Comparison of ENCODE assay signal across 9 mouse cellular contexts in genomic region chr1:63213478-63214270, GRCm38 (mm10). TPM values are rescaled to one million over a fixed set of nuclear protein-coding genes. Genes with fewer than 3 reads are reported as not detected.
A peak's percentile ranks its signal among the peaks of the same experiment; 100 is the strongest.
DNase-seq lines count a peak whose midpoint lies in the region; ATAC-seq and TF ChIP-seq lines count a peak whose summit lies in the region.
"Had no signal": no experiment of that assay in that cellular context is flagged by ENCODE, and none has a peak within 500 bp of the region (broad histone marks: within the 10 kb centered on the region; RNA-seq: fewer than 3 reads in every experiment).

No protein-coding gene starts in this region.

- no peak for TF ChIP-seq CTCF in left cerebral cortex, adult 2 months (IDR thresholded peaks at IDR 0.05)
- TF ChIP-seq CTCF in thymus, adult 2 months (IDR thresholded peaks at IDR 0.05; ENCODE audit: borderline replicate concordance, control insufficient read depth, extremely low read depth, insufficient read depth, low read length, poor library complexity) = no peak

- DNase-seq in left cerebral cortex, adult 2 months (ENCODE audit: extremely low spot score in 1 of 2, low spot score in 2 of 2) = no peak
- DNase-seq in left cerebral cortex, postnatal 36 days (ENCODE audit: low spot score in 2 of 2) = no peak
- no peak for DNase-seq in cerebellum, adult 9-11 months
- no peak for DNase-seq in thymus, adult 2 months
- DNase-seq in thymus, postnatal 25 days = no peak

- no peak for ATAC-seq in embryonic facial prominence, embryonic 13.5 days (ENCODE audit: insufficient number of reproducible peaks, insufficient read depth, low FRiP score, low TSS enrichment, low read depth)
- peak; percentile 59; the same call in 1 of the 2 replicates for ATAC-seq in hindbrain, embryonic 13.5 days (ENCODE audit: low FRiP score)
- peak; percentile 54; the same call in 1 of the 2 replicates for ATAC-seq in neural tube, embryonic 14.5 days (ENCODE audit: low read depth)

- peak overlapping the region; percentile 31 for H3K4me3 ChIP-seq in left cerebral cortex, adult 2 months
- H3K4me3 ChIP-seq in embryonic facial prominence, embryonic 13.5 days = peak overlapping the region; percentile 10; the same call in 1 of the 2 replicates
- peak overlapping the region; percentile 21 for H3K4me3 ChIP-seq in hindbrain, embryonic 13.5 days
- peak overlapping the region; percentile 7; the same call in 1 of the 2 replicates for H3K4me3 ChIP-seq in neural tube, embryonic 14.5 days (ENCODE audit: low read depth, low read length)
- H3K4me3 ChIP-seq in thymus, adult 2 months (ENCODE audit: control insufficient read depth, insufficient read depth, low read length) = no peak overlapping the region

- H3K27ac ChIP-seq in left cerebral cortex, adult 2 months = peak overlapping the region; percentile 55; the same call in 1 of the 2 replicates
- no peak overlapping the region for H3K27ac ChIP-seq in embryonic facial prominence, embryonic 13.5 days
- peak overlapping the region; percentile 71 for H3K27ac ChIP-seq in hindbrain, embryonic 13.5 days
- H3K27ac ChIP-seq in neural tube, embryonic 14.5 days (ENCODE audit: low read depth, low read length) = no peak overlapping the region
- no peak overlapping the region for H3K27ac ChIP-seq in thymus, adult 2 months (ENCODE audit: control insufficient read depth, insufficient read depth, low read length)

- WGBS in embryonic facial prominence, embryonic 13.5 days = 16% methylated on average over 22 of the region's 22 CpGs
- WGBS in hindbrain, embryonic 13.5 days = 19% methylated on average over 22 of the region's 22 CpGs
- 19% methylated on average over 22 of the region's 22 CpGs for WGBS in neural tube, embryonic 14.5 days
- 45% methylated on average over 22 of the region's 22 CpGs for WGBS in thymus, adult 2 months

- H3K4me2 ChIP-seq in embryonic facial prominence, embryonic 13.5 days = peak overlapping the region; percentile 52
- peak overlapping the region; percentile 50 for H3K4me2 ChIP-seq in hindbrain, embryonic 13.5 days
- peak overlapping the region; percentile 29; the same call in 1 of the 2 replicates for H3K4me2 ChIP-seq in neural tube, embryonic 14.5 days (ENCODE audit: low read depth, low read length)

- intact Hi-C loops in left cerebral cortex, adult 2 months (cut with DNase I) = no loop called here
- intact Hi-C loops in left cerebral cortex, postnatal 36 days (cut with DNase I) = no loop called here

- H3K36me3 ChIP-seq in embryonic facial prominence, embryonic 13.5 days = no peaks in the 10 kb centered on the region
- no peaks in the 10 kb centered on the region for H3K36me3 ChIP-seq in hindbrain, embryonic 13.5 days
- H3K36me3 ChIP-seq in neural tube, embryonic 14.5 days (ENCODE audit: control insufficient read depth, insufficient read depth, low read length) = no peaks in the 10 kb centered on the region
- no peaks in the 10 kb centered on the region for H3K36me3 ChIP-seq in thymus, adult 2 months (ENCODE audit: control insufficient read depth, insufficient read depth, low read length)

- H3K9me3 ChIP-seq in embryonic facial prominence, embryonic 13.5 days = no peaks in the 10 kb centered on the region
- no peaks in the 10 kb centered on the region for H3K9me3 ChIP-seq in hindbrain, embryonic 13.5 days
- no peaks in the 10 kb centered on the region for H3K9me3 ChIP-seq in neural tube, embryonic 14.5 days (ENCODE audit: control insufficient read depth, low read length)

- peaks cover 10% of the 10 kb centered on the region; the same call in 1 of the 2 replicates for H3K27me3 ChIP-seq in embryonic facial prominence, embryonic 13.5 days
- H3K27me3 ChIP-seq in hindbrain, embryonic 13.5 days = no peaks in the 10 kb centered on the region
- no peaks in the 10 kb centered on the region for H3K27me3 ChIP-seq in neural tube, embryonic 14.5 days (ENCODE audit: control insufficient read depth, insufficient read depth, low read length)
- no peaks in the 10 kb centered on the region for H3K27me3 ChIP-seq in thymus, adult 2 months (ENCODE audit: control insufficient read depth, insufficient read depth, low read length)

- peaks cover 15% of the 10 kb centered on the region for H3K4me1 ChIP-seq in embryonic facial prominence, embryonic 13.5 days
- H3K4me1 ChIP-seq in hindbrain, embryonic 13.5 days (replicated peaks) = peaks cover 17% of the 10 kb centered on the region
- peaks cover 5% of the 10 kb centered on the region; the same call in 1 of the 2 replicates for H3K4me1 ChIP-seq in neural tube, embryonic 14.5 days (ENCODE audit: control insufficient read depth, insufficient read depth, low read length)
- no peaks in the 10 kb centered on the region for H3K4me1 ChIP-seq in thymus, adult 2 months (replicated peaks; ENCODE audit: control insufficient read depth, insufficient read depth, low read length)

- H3K9ac ChIP-seq in embryonic facial prominence, embryonic 13.5 days = 0 out of 2 replicates have a peak overlapping the region, but pooled peaks have one; percentile 16
- peak overlapping the region; percentile 58 for H3K9ac ChIP-seq in hindbrain, embryonic 13.5 days
- 0 out of 2 replicates have a peak overlapping the region, but pooled peaks have one; percentile 25 for H3K9ac ChIP-seq in neural tube, embryonic 14.5 days (replicated peaks; ENCODE audit: low read depth, low read length)

- TF ChIP-seq POLR2A in thymus, adult 2 months (IDR thresholded peaks at IDR 0.05; ENCODE audit: control insufficient read depth, extremely low read depth, insufficient read depth, low read length, poor library complexity) = no peak

RNA-seq across cellular contexts. Expression of gene Gpr1, which starts 0.7 kb away (rescaled TPM):
- under 1 TPM; 0.58 to 0.81 TPM for total RNA-seq in left cerebral cortex, adult 2 months (2021)
- total RNA-seq in left cerebral cortex, postnatal 36 days (2021) = under 1 TPM; 0.37 to 0.86 TPM
- polyA plus RNA-seq in embryonic facial prominence, embryonic 13.5 days (2015; fragmentation: Nextera tagmentation; extraction: Ambion mirVana) = 0.14 TPM in 1 of 2 replicates, not detected in the other
- 0.47 and 0.73 TPM in 2 replicates for polyA plus RNA-seq in hindbrain, embryonic 13.5 days (2015; fragmentation: Nextera tagmentation; extraction: Ambion mirVana)
- polyA plus RNA-seq in neural tube, embryonic 14.5 days (2014; fragmentation: Nextera tagmentation; extraction: Ambion mirVana) = 0.73 and 1.3 TPM in 2 replicates
- 0.57 and 1.0 TPM in 2 replicates for polyA plus RNA-seq in thymus, adult 2 months (2012; rRNA removed)
- total RNA-seq: monocyte, adult 5-6 weeks had no signal

RNA-seq across cellular contexts. Expression of gene Ndufs1, which starts 37.0 kb away (rescaled TPM):
- 100 to 1,000 TPM; 146 to 157 TPM for total RNA-seq in left cerebral cortex, adult 2 months (2021)
- total RNA-seq in left cerebral cortex, postnatal 36 days (2021) = 100 to 1,000 TPM; 152 TPM
- 124 and 125 TPM in 2 replicates for polyA plus RNA-seq in embryonic facial prominence, embryonic 13.5 days (2015; fragmentation: Nextera tagmentation; extraction: Ambion mirVana)
- 139 and 141 TPM in 2 replicates for polyA plus RNA-seq in hindbrain, embryonic 13.5 days (2015; fragmentation: Nextera tagmentation; extraction: Ambion mirVana)
- 155 and 167 TPM in 2 replicates for polyA plus RNA-seq in neural tube, embryonic 14.5 days (2014; fragmentation: Nextera tagmentation; extraction: Ambion mirVana)
- polyA plus RNA-seq in thymus, adult 2 months (2012; rRNA removed) = 36.2 and 51.5 TPM in 2 replicates

RNA-seq across cellular contexts. Expression of gene Eef1b2, which starts 37.0 kb away (rescaled TPM):
- total RNA-seq in left cerebral cortex, adult 2 months (2021) = 100 to 1,000 TPM; 327 to 339 TPM
- 100 to 1,000 TPM; 304 to 327 TPM for total RNA-seq in left cerebral cortex, postnatal 36 days (2021)
- polyA plus RNA-seq in embryonic facial prominence, embryonic 13.5 days (2015; fragmentation: Nextera tagmentation; extraction: Ambion mirVana) = 645 and 705 TPM in 2 replicates
- 472 and 482 TPM in 2 replicates for polyA plus RNA-seq in hindbrain, embryonic 13.5 days (2015; fragmentation: Nextera tagmentation; extraction: Ambion mirVana)
- polyA plus RNA-seq in neural tube, embryonic 14.5 days (2014; fragmentation: Nextera tagmentation; extraction: Ambion mirVana) = 495 and 539 TPM in 2 replicates
- polyA plus RNA-seq in thymus, adult 2 months (2012; rRNA removed) = 602 and 607 TPM in 2 replicates

RNA-seq across cellular contexts. Expression of gene Zdbf2, which starts 59.4 kb away (rescaled TPM):
- total RNA-seq in left cerebral cortex, adult 2 months (2021) = 10 to 100 TPM; 18.2 to 32.6 TPM
- 10 to 100 TPM; 16.1 to 20.9 TPM for total RNA-seq in left cerebral cortex, postnatal 36 days (2021)
- 12.2 and 13.0 TPM in 2 replicates for polyA plus RNA-seq in embryonic facial prominence, embryonic 13.5 days (2015; fragmentation: Nextera tagmentation; extraction: Ambion mirVana)
- polyA plus RNA-seq in hindbrain, embryonic 13.5 days (2015; fragmentation: Nextera tagmentation; extraction: Ambion mirVana) = 34.9 and 36.9 TPM in 2 replicates
- polyA plus RNA-seq in neural tube, embryonic 14.5 days (2014; fragmentation: Nextera tagmentation; extraction: Ambion mirVana) = 25.6 and 36.0 TPM in 2 replicates
- 0.03 and 0.04 TPM in 2 replicates for polyA plus RNA-seq in thymus, adult 2 months (2012; rRNA removed)
- total RNA-seq: monocyte, adult 5-6 weeks had no signal

Comparison
In these comparisons a context has a peak if more than half of its experiments do, and no peak if none do; other contexts are left out.
1. H3K27ac ChIP-seq: peak in left cerebral cortex, adult 2 months (single experiment) and hindbrain, embryonic 13.5 days (single experiment); none in embryonic facial prominence, embryonic 13.5 days (single experiment), neural tube, embryonic 14.5 days (single experiment) and thymus, adult 2 months (single experiment).
2. Peak in every context shown above with its lines, with median percentiles within 50 percentile points of each other: H3K4me2 ChIP-seq and H3K9ac ChIP-seq.